Mouse (Mus musculus) limb, embryonic 11.5 days (tissue): ENCODE results near the gene Tmem145. TPM values are rescaled to one million over a fixed set of nuclear protein-coding genes. Genes with fewer than 3 reads are reported as not detected.

Experiments used
- ATAC-seq: fragments of 200-750 bp; cut with Nextera tagmentation; 2 replicates; pipeline ENCODE4 v1.8.0; 2017; ENCODE audit warnings: low read depth; ENCODE audit not compliant: insufficient number of reproducible peaks, low FRiP score, low TSS enrichment
- DNase-seq: peaks from one replicate; pipeline ENCODE4 v3.0.0-alpha.2; 2015; ENCODE audit warnings: low spot score
- H3K27ac ChIP-seq: fragments of 300-500 bp; sonication (generic); replicated peaks from 2 replicates; pipeline ENCODE4 v1.5.1; 2014; ENCODE audit warnings: low read depth, mild to moderate bottlenecking, low read length
- H3K27me3 ChIP-seq: fragments of 300-500 bp; sonication (generic); 2 replicates; pipeline ENCODE4 v1.6.1; 2014; ENCODE audit warnings: mild to moderate bottlenecking, low read length, mixed read lengths; ENCODE audit not compliant: control insufficient read depth, insufficient read depth
- H3K36me3 ChIP-seq: fragments of 300-500 bp; sonication (generic); 2 replicates; pipeline ENCODE4 v1.6.1; 2014; ENCODE audit warnings: mild to moderate bottlenecking, low read length, moderate library complexity, mixed read lengths; ENCODE audit not compliant: control insufficient read depth, insufficient read depth
- H3K4me1 ChIP-seq: fragments of 300-500 bp; sonication (generic); 2 replicates; pipeline ENCODE4 v1.6.1; 2014; ENCODE audit warnings: low read length, mixed read lengths; ENCODE audit not compliant: control insufficient read depth, insufficient read depth
- H3K4me2 ChIP-seq: fragments of 300-500 bp; sonication (generic); 2 replicates; pipeline ENCODE4 v1.6.1; 2014; ENCODE audit warnings: low read depth, mild to moderate bottlenecking, moderate library complexity; ENCODE audit not compliant: severe bottlenecking
- H3K4me3 ChIP-seq: fragments of 300-500 bp; sonication (generic); 2 replicates; pipeline ENCODE4 v1.5.1; 2014; ENCODE audit warnings: low read depth, low read length
- H3K9ac ChIP-seq: fragments of 300-500 bp; sonication (generic); 2 replicates; pipeline ENCODE4 v1.6.1; 2014; ENCODE audit warnings: mild to moderate bottlenecking, low read length
- H3K9me3 ChIP-seq: fragments of 300-500 bp; sonication (generic); 2 replicates; pipeline ENCODE4 v1.6.1; 2016; ENCODE audit warnings: low read length; ENCODE audit not compliant: control insufficient read depth
- WGBS: fragments of 180-500 bp; shearing (Covaris S2); extraction: QIAGEN DNeasy Blood & Tissue Kit; methylation state at CpG from one replicate; pipeline ENCODE4 v1.1.7; 2014; 5-methylcytosine and 5-hydroxymethylcytosine counted together
- polyA plus RNA-seq: library from polyadenylated mRNA; unstranded; fragments of >200 nt; fragmentation: Nextera tagmentation; extraction: Ambion mirVana; gene quantifications from 2 replicates; pipeline ENCODE4 v1.2.1, GENCODE M21; 2014

Gene Tmem145
- polyA plus RNA-seq, 1 experiment from 2014 or later = 0.33 TPM

GRCm38 (mm10) chr7:25303685-25304006 lies 2.3 kb upstream of the Tmem145 start:
- ATAC-seq (no peak), DNase-seq (no peak)
- Histone ChIP-seq H3K9me3 (no peaks in the 10 kb centered on the region), H3K4me2 (no peak overlapping the region), H3K4me3 (no peak overlapping the region), H3K9ac (no peak overlapping the region), H3K27ac (no peak overlapping the region), H3K36me3 (no peaks in the 10 kb centered on the region), H3K27me3 (peaks cover 9% of the 10 kb centered on the region; the same call in 1 of the 2 replicates), H3K4me1 (peaks cover 8% of the 10 kb centered on the region; the same call in 1 of the 2 replicates)
- 72% methylated on average over 3 of the region's 3 CpGs for WGBS

- Histone ChIP-seq H3K4me1 (peaks cover 8% of the 10 kb centered on the region; the same call in 1 of the 2 replicates), H3K4me3 (peak overlapping the region; percentile 42; the same call in 1 of the 2 replicates), H3K4me2 (peak overlapping the region; percentile 93), H3K9ac (peak overlapping the region; percentile 27; the same call in 1 of the 2 replicates), H3K36me3 (no peaks in the 10 kb centered on the region), H3K9me3 (no peaks in the 10 kb centered on the region), H3K27me3 (peaks cover 9% of the 10 kb centered on the region; the same call in 1 of the 2 replicates), H3K27ac (no peak overlapping the region)
- ATAC-seq (no peak), DNase-seq (no peak)
- 0% methylated on average over 2 of the region's 2 CpGs for WGBS
Observed at GRCm38 (mm10) chr7:25305481-25305880, 425 bp upstream of the Tmem145 start.

DNA sequence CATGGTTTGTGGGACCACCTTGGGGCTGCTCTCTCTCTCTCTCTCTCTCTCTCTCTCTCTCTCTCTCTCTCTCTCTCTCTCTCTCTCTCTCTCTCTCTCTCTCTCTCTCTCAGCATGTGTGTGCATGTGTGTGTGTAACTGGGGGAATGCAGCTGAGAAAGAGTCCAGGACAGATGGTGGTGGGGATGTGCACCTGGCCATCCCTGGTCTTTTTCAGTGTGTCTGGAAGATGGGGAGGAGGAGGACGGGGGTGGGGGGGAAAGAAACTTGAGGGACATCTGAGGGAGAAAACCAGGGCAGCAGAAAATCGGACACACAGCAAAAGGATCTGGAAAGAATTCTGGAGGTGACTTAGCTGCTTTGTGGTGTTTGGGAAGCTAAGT lies 699 bp downstream of the Tmem145 start:
- no peaks in the 10 kb centered on the region for H3K9me3 ChIP-seq
- H3K4me1 ChIP-seq = peaks cover 8% of the 10 kb centered on the region; the same call in 1 of the 2 replicates
- peaks cover 9% of the 10 kb centered on the region; the same call in 1 of the 2 replicates for H3K27me3 ChIP-seq
- H3K27ac ChIP-seq = no peak overlapping the region
- no peak overlapping the region for H3K9ac ChIP-seq
- no peak overlapping the region for H3K4me3 ChIP-seq
- no peak overlapping the region for H3K4me2 ChIP-seq
- no peak for ATAC-seq
- WGBS = 38% methylated on average over 2 of the region's 2 CpGs
- H3K36me3 ChIP-seq = no peaks in the 10 kb centered on the region
- DNase-seq = no peak

DNA sequence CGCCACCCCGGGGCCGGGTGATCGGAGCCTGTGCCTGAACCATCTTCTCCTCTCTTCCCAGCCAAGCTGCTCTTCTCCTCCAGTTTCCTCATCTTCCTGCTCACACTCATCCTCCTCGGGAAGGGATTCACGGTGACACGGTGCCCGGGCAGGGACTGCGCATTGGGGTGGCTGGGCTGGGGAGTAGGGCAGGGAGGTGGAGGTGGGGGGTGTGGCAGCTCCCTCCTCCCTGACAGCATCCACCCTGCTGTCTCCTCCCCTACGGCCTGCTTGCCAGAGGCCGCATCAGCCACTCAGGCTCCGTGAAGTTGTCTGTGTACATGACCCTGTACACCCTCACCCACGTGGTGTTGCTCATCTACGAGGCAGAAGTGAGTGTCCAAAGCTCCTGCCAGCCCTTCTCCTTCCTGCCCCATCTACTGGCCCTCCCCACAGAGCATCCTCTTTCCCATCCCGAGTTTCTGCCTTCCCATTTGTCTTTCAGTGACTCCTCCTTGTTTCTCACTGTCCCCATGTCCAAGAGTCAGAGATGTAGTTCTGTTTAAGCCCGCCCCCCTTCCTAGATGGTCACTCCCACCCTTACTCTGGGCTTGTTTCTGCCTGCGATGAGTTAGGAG lies 2.9 kb downstream of the Tmem145 start:
- H3K9ac ChIP-seq = no peak overlapping the region
- peaks cover 17% of the 10 kb centered on the region for H3K27me3 ChIP-seq
- 61% methylated on average over 17 of the region's 17 CpGs for WGBS
- no peaks in the 10 kb centered on the region for H3K36me3 ChIP-seq
- no peak for ATAC-seq
- no peak overlapping the region for H3K4me3 ChIP-seq
- H3K4me1 ChIP-seq = peaks cover 8% of the 10 kb centered on the region; the same call in 1 of the 2 replicates
- no peaks in the 10 kb centered on the region for H3K9me3 ChIP-seq
- H3K4me2 ChIP-seq = no peak overlapping the region
- H3K27ac ChIP-seq = no peak overlapping the region
- DNase-seq = no peak

GRCm38 (mm10) chr7:25309425-25309824 lies 3.5 kb downstream of the Tmem145 start:
- Histone ChIP-seq H3K9me3 (no peaks in the 10 kb centered on the region), H3K27ac (no peak overlapping the region), H3K9ac (no peak overlapping the region), H3K4me1 (peaks cover 8% of the 10 kb centered on the region; the same call in 1 of the 2 replicates), H3K27me3 (peaks cover 23% of the 10 kb centered on the region), H3K4me2 (no peak overlapping the region), H3K36me3 (no peaks in the 10 kb centered on the region), H3K4me3 (no peak overlapping the region)
- ATAC-seq (no peak), DNase-seq (no peak)
- WGBS = 85% methylated on average over 9 of the region's 9 CpGs

DNA sequence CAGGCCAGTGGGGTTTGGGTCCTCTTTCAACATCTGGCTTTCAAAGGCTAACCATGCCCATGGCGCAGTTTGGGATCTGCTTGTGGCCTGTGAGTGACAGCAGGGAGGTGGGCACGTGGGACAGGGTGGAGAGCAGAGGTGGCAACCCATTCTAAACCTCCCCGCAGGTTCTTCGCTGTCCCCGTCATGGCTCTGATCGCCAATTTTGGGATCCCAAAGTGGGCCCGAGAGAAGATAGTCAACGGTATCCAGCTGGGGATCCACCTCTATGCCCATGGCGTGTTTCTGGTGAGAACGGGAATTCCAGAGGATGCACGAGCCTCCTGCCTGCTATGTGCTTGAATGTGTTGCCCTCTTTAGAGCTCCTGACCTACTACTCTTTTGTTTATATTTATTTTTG lies 5.3 kb downstream of the Tmem145 start:
- peaks cover 37% of the 10 kb centered on the region for H3K27me3 ChIP-seq
- no peak for DNase-seq
- WGBS = 83% methylated on average over 11 of the region's 11 CpGs

DNA sequence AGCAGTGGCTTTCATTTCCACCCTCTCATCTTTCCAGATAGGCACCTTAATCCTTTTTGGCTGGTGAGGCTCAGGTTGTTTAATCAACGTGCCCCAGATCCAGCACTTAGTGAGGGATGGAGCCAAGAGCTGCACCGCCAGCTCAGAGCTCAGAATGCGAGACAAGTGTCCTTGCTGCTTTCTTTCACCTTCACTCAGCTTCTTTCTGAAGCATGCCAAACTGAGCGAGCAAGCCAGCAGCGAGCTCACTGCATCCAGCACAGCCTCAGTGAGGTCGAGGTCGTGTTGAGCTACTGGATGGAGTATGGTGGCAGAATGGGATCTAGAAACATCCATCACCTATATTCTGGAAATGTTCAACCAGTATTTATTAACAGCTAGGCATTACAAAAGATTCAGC lies 7.4 kb downstream of the Tmem145 start:
- Histone ChIP-seq H3K4me3 (no peak overlapping the region), H3K4me2 (no peak overlapping the region), H3K4me1 (peaks cover 18% of the 10 kb centered on the region), H3K27ac (no peak overlapping the region), H3K27me3 (peaks cover 30% of the 10 kb centered on the region), H3K9ac (no peak overlapping the region), H3K36me3 (no peaks in the 10 kb centered on the region), H3K9me3 (no peaks in the 10 kb centered on the region)
- ATAC-seq (no peak), DNase-seq (no peak)
- WGBS = 56% methylated on average over 7 of the region's 7 CpGs

More for the DNA sequence above, 5.3 kb downstream of the Tmem145 start:
- no peak overlapping the region for H3K4me2 ChIP-seq
- H3K27ac ChIP-seq = no peak overlapping the region
- H3K9me3 ChIP-seq = no peaks in the 10 kb centered on the region
- no peak overlapping the region for H3K9ac ChIP-seq
- no peaks in the 10 kb centered on the region for H3K36me3 ChIP-seq
- no peak for ATAC-seq
- H3K4me1 ChIP-seq = peaks cover 12% of the 10 kb centered on the region
- no peak overlapping the region for H3K4me3 ChIP-seq

DNA sequence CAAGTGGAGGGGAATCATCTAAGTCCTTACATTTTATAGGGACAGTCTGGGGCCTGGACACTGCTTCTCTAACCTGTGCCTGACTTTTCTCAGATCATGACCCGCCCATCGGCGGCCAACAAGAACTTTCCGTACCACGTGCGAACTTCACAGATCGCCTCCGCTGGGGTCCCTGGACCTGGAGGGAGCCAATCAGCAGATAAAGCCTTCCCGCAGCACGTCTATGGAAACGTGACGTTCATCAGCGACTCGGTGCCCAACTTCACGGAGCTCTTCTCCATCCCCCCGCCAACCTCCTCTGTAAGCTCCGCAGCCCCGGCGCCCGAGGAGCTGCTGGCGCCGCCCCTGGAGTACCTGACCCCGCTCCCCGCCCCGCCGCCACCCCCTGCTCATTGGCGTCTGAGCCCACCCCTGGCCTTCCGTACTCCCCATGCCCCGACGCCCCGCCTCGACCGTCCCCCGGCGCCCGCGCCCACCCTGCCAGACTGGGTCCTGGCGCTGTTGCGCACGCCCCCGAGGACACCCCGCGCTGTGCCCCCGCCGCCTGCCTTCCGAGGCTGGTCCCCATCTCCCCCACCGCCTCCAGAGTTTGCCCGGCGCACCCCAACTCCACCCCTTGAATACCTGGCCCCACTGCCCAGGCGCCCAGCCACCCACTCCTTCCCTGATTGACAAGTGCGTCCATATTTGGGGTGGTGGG lies 8.8 kb downstream of the Tmem145 start:
- Histone ChIP-seq H3K27me3 (peaks cover 30% of the 10 kb centered on the region), H3K27ac (no peak overlapping the region), H3K4me1 (peaks cover 18% of the 10 kb centered on the region), H3K9ac (peak overlapping the region; percentile 34; the same call in 1 of the 2 replicates), H3K4me3 (peak overlapping the region; percentile 34), H3K4me2 (peak overlapping the region; percentile 83), H3K9me3 (no peaks in the 10 kb centered on the region), H3K36me3 (no peaks in the 10 kb centered on the region)
- WGBS = 2% methylated on average over 47 of the region's 51 CpGs
- DNase-seq = peak; percentile 35
- ATAC-seq = no peak
